Mouse (Mus musculus) MEL (cell line): ENCODE data around the gene Ybx1.

ENCODE experiments used
- BHLHE40 ChIP-seq: IDR thresholded peaks from 2 replicates; pipeline ENCODE4 v1.6.1; 2012; ENCODE audit warnings: low read depth, mild to moderate bottlenecking, inconsistent platforms, low read length, improper control_type of control experiment, borderline replicate concordance
- CTCF ChIP-seq, 3 experiments: IDR thresholded peaks in 2 of 3; conservative IDR thresholded peaks in 1 of 3; 2 replicates each; pipeline ENCODE4 v1.5.1; 2011 to 2012; ENCODE audit warnings: low read length in 3 of 3, low read depth in 2 of 3, mild to moderate bottlenecking in 2 of 3, improper control_type of control experiment in 1 of 3, inconsistent platforms in 1 of 3, mixed read lengths in 1 of 3, moderate library complexity in 1 of 3; ENCODE audit not compliant: control insufficient read depth in 1 of 3, insufficient read depth in 1 of 3, poor library complexity in 1 of 3, severe bottlenecking in 1 of 3
- E2F4 ChIP-seq: IDR thresholded peaks from 2 replicates; pipeline ENCODE4 v1.6.1; 2011; ENCODE audit warnings: low read depth, low read length, improper control_type of control experiment, borderline replicate concordance
- ELF1 ChIP-seq: IDR thresholded peaks from 2 replicates; pipeline ENCODE4 v1.6.1; 2014; ENCODE audit warnings: low read depth, mild to moderate bottlenecking, inconsistent platforms, low read length, improper control_type of control experiment, moderate library complexity
- MAFK ChIP-seq: IDR thresholded peaks from 2 replicates; pipeline ENCODE4 v1.6.1; 2011; ENCODE audit warnings: low read depth, mild to moderate bottlenecking, low read length, improper control_type of control experiment, borderline replicate concordance
- MAX ChIP-seq: IDR thresholded peaks from 2 replicates; pipeline ENCODE4 v1.6.1; 2011; ENCODE audit warnings: low read length, improper control_type of control experiment
- POLR2A ChIP-seq, 2 experiments: IDR thresholded peaks; 2 replicates each; pipeline ENCODE4 v1.6.1; 2011 to 2012; ENCODE audit warnings: low read length in 2 of 2, mild to moderate bottlenecking in 2 of 2, control low read depth in 1 of 2, improper control_type of control experiment in 1 of 2, low read depth in 1 of 2, moderate library complexity in 1 of 2; ENCODE audit not compliant: control insufficient read depth in 1 of 2, insufficient read depth in 1 of 2, poor library complexity in 1 of 2
- RCOR1 ChIP-seq: IDR thresholded peaks from 2 replicates; pipeline ENCODE4 v1.6.1; 2012; ENCODE audit warnings: low read depth, mild to moderate bottlenecking, inconsistent platforms, low read length, improper control_type of control experiment

DNA sequence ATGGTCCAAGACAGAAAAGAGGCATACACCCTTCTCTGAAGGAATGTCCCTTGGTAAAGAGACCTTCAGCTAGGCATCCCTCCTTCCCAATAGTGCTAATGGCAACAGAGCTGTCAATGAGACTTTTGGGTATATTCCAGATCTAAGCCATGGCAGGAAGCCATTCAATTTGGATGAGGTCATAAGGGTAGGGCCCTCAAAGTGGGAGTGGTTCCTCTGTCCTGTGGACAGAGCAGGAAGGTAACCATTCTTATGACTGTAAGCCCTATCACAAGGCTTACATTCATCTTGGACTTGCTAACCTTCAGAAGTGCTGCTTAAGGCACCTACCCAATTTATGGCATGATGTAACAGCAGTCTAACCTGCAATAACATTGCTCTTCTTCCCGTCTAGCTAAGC, 19.8 kb downstream of the Ybx1 start:
- TF ChIP-seq MAX (no peak), POLR2A (IDR thresholded peaks at IDR 0.05; ENCODE audit: control insufficient read depth in 1 of 2, insufficient read depth in 1 of 2, low read depth in 1 of 2, low read length in 2 of 2, poor library complexity in 1 of 2) (no peak), CTCF (IDR thresholded peaks at IDR 0.05 in 2 of 3, conservative IDR thresholded peaks at IDR 0.05 in 1 of 3; ENCODE audit: control insufficient read depth in 1 of 3, insufficient read depth in 1 of 3, low read depth in 2 of 3, low read length in 3 of 3, poor library complexity in 1 of 3, severe bottlenecking in 1 of 3) (no peak), RCOR1 (no peak), MAFK (no peak), ELF1 (no peak), E2F4 (no peak), BHLHE40 (no peak)
